13 mouse cellular contexts compared by ENCODE assay signal in genomic region chr16:37730293-37730835, GRCm38 (mm10). TPM values are rescaled to one million over a fixed set of nuclear protein-coding genes. Genes with fewer than 3 reads are reported as not detected.
DNase-seq lines count a peak whose midpoint lies in the region; ATAC-seq and TF ChIP-seq lines count a peak whose summit lies in the region.
"Had no signal": no experiment of that assay in that cellular context is flagged by ENCODE, and none has a peak within 500 bp of the region (broad histone marks: within the 10 kb centered on the region; RNA-seq: fewer than 3 reads in every experiment).

No protein-coding gene starts in this region.

- H3K27me3 ChIP-seq in forebrain, postnatal 0 days (ENCODE audit: insufficient read depth, low read length) = no peaks in the 10 kb centered on the region
- no peaks in the 10 kb centered on the region for H3K27me3 ChIP-seq in forebrain, embryonic 12.5 days
- no peaks in the 10 kb centered on the region for H3K27me3 ChIP-seq in heart, embryonic 15.5 days
- no peaks in the 10 kb centered on the region for H3K27me3 ChIP-seq in limb, embryonic 14.5 days (ENCODE audit: control insufficient read depth, insufficient read depth, low read length)
- no peaks in the 10 kb centered on the region for H3K27me3 ChIP-seq in liver, embryonic 11.5 days (replicated peaks; ENCODE audit: control insufficient read depth, insufficient read depth, low read length)

- no peak overlapping the region for H3K9ac ChIP-seq in forebrain, postnatal 0 days
- H3K9ac ChIP-seq in forebrain, embryonic 12.5 days = no peak overlapping the region
- H3K9ac ChIP-seq in heart, embryonic 15.5 days = no peak overlapping the region
- H3K9ac ChIP-seq in limb, embryonic 14.5 days (ENCODE audit: low read depth, low read length, severe bottlenecking) = no peak overlapping the region
- no peak overlapping the region for H3K9ac ChIP-seq in liver, embryonic 11.5 days (ENCODE audit: low read depth, low read length)

- no peak overlapping the region for H3K4me3 ChIP-seq in forebrain, postnatal 0 days (ENCODE audit: low read depth, low read length)
- H3K4me3 ChIP-seq in forebrain, embryonic 12.5 days (replicated peaks) = no peak overlapping the region
- no peak overlapping the region for H3K4me3 ChIP-seq in heart, embryonic 15.5 days
- no peak overlapping the region for H3K4me3 ChIP-seq in limb, embryonic 14.5 days (replicated peaks; ENCODE audit: low read length)
- no peak overlapping the region for H3K4me3 ChIP-seq in liver, embryonic 11.5 days (ENCODE audit: low read depth, low read length)
- H3K4me3 ChIP-seq: forebrain, embryonic 10.5 days had no signal

- no peak for TF ChIP-seq CTCF in forebrain, postnatal 0 days (IDR thresholded peaks at IDR 0.05; ENCODE audit: low read depth)

- 69% methylated on average over 8 of the region's 8 CpGs for WGBS in forebrain, postnatal 0 days
- 89% methylated on average over 8 of the region's 8 CpGs for WGBS in forebrain, embryonic 12.5 days
- 81% methylated on average over 8 of the region's 8 CpGs for WGBS in heart, embryonic 15.5 days
- WGBS in limb, embryonic 14.5 days = 48% methylated on average over 8 of the region's 8 CpGs
- 79% methylated on average over 8 of the region's 8 CpGs for WGBS in liver, embryonic 11.5 days

- peak; percentile 52; the same call in 1 of the 2 replicates for ATAC-seq in forebrain, postnatal 0 days
- ATAC-seq in forebrain, embryonic 12.5 days (ENCODE audit: low FRiP score) = no peak
- ATAC-seq in heart, embryonic 15.5 days (replicated peaks; ENCODE audit: insufficient number of reproducible peaks, insufficient read depth, low FRiP score, low read depth) = no peak
- peak; percentile 14; the same call in 1 of the 2 replicates for ATAC-seq in limb, embryonic 14.5 days (ENCODE audit: low FRiP score, low read depth)
- ATAC-seq in liver, embryonic 11.5 days (replicated peaks; ENCODE audit: low FRiP score) = no peak

- H3K27ac ChIP-seq in forebrain, postnatal 0 days (ENCODE audit: low read depth, low read length) = no peak overlapping the region
- no peak overlapping the region for H3K27ac ChIP-seq in forebrain, embryonic 12.5 days
- peak overlapping the region; percentile 85 for H3K27ac ChIP-seq in heart, embryonic 15.5 days
- H3K27ac ChIP-seq in limb, embryonic 14.5 days (replicated peaks; ENCODE audit: low read depth, low read length) = peak overlapping the region; percentile 91
- no peak overlapping the region for H3K27ac ChIP-seq in liver, embryonic 11.5 days (ENCODE audit: low read depth, low read length)
- H3K27ac ChIP-seq: forebrain, embryonic 10.5 days had no signal

- DNase-seq in forebrain, postnatal 0 days = peak; percentile 32
- DNase-seq in heart, adult 8-10 months (ENCODE audit: low spot score) = no peak
- DNase-seq in brain, adult 2 months (ENCODE audit: low read depth, low spot score) = peak; percentile 28
- peak; percentile 57 for DNase-seq in limb, embryonic 14.5 days (ENCODE audit: low spot score)
- no peak for DNase-seq in liver, embryonic 11.5 days (ENCODE audit: low spot score)
- no peak for DNase-seq in layer of hippocampus, adult 8-10 months (ENCODE audit: low spot score in 2 of 2)
- DNase-seq: B cell, adult 2 months; cerebellum, adult 18-20 months; kidney, adult 11 months; lung, adult 18-20 months had no signal

- no peaks in the 10 kb centered on the region for H3K36me3 ChIP-seq in forebrain, postnatal 0 days (ENCODE audit: insufficient read depth)
- no peaks in the 10 kb centered on the region for H3K36me3 ChIP-seq in forebrain, embryonic 12.5 days (replicated peaks)
- H3K36me3 ChIP-seq in heart, embryonic 15.5 days = no peaks in the 10 kb centered on the region
- H3K36me3 ChIP-seq in limb, embryonic 14.5 days (ENCODE audit: control insufficient read depth, insufficient read depth, low read length) = no peaks in the 10 kb centered on the region
- no peaks in the 10 kb centered on the region for H3K36me3 ChIP-seq in liver, embryonic 11.5 days (ENCODE audit: control insufficient read depth, insufficient read depth, low read length)
- H3K36me3 ChIP-seq: forebrain, embryonic 10.5 days had no signal

- peaks cover 16% of the 10 kb centered on the region for H3K4me1 ChIP-seq in forebrain, postnatal 0 days (ENCODE audit: insufficient read depth)
- H3K4me1 ChIP-seq in forebrain, embryonic 12.5 days = peaks cover 3% of the 10 kb centered on the region; the same call in 1 of the 2 replicates
- peaks cover 38% of the 10 kb centered on the region for H3K4me1 ChIP-seq in heart, embryonic 15.5 days (replicated peaks)
- H3K4me1 ChIP-seq in limb, embryonic 14.5 days (ENCODE audit: control insufficient read depth, insufficient read depth, low read length) = peaks cover 49% of the 10 kb centered on the region
- no peaks in the 10 kb centered on the region for H3K4me1 ChIP-seq in liver, embryonic 11.5 days (replicated peaks; ENCODE audit: control insufficient read depth, insufficient read depth, low read length)

- no peak overlapping the region for H3K4me2 ChIP-seq in forebrain, postnatal 0 days (ENCODE audit: low read depth)
- no peak overlapping the region for H3K4me2 ChIP-seq in forebrain, embryonic 12.5 days
- H3K4me2 ChIP-seq in heart, embryonic 15.5 days = peak overlapping the region; percentile 39; the same call in 1 of the 2 replicates
- peak overlapping the region; percentile 5; the same call in 1 of the 2 replicates for H3K4me2 ChIP-seq in limb, embryonic 14.5 days (replicated peaks; ENCODE audit: low read depth, low read length, severe bottlenecking)
- H3K4me2 ChIP-seq in liver, embryonic 11.5 days = no peak overlapping the region

- H3K9me3 ChIP-seq in forebrain, postnatal 0 days (ENCODE audit: low read length) = no peaks in the 10 kb centered on the region
- no peaks in the 10 kb centered on the region for H3K9me3 ChIP-seq in forebrain, embryonic 12.5 days
- no peaks in the 10 kb centered on the region for H3K9me3 ChIP-seq in heart, embryonic 15.5 days (replicated peaks)
- H3K9me3 ChIP-seq in limb, embryonic 14.5 days (ENCODE audit: control insufficient read depth, low read length) = no peaks in the 10 kb centered on the region
- no peaks in the 10 kb centered on the region for H3K9me3 ChIP-seq in liver, embryonic 11.5 days (ENCODE audit: control insufficient read depth, low read length)
- H3K9me3 ChIP-seq: forebrain, embryonic 10.5 days had no signal

- TF ChIP-seq POLR2A in limb, embryonic 14.5 days (IDR thresholded peaks at IDR 0.05; ENCODE audit: borderline replicate concordance, extremely low read depth, insufficient read depth, insufficient read length) = no peak

RNA-seq across cellular contexts. Expression of gene Fstl1, which starts 46.3 kb away (rescaled TPM):
- total RNA-seq in forebrain, postnatal 0 days (2014; rRNA removed) = 62.6 and 78.3 TPM in 2 replicates
- 67.2 and 67.5 TPM in 2 replicates for polyA plus RNA-seq in forebrain, postnatal 0 days (2015; fragmentation: Nextera tagmentation; extraction: Ambion mirVana)
- 146 and 173 TPM in 2 replicates for polyA plus RNA-seq in forebrain, embryonic 12.5 days (2016; fragmentation: Nextera tagmentation; extraction: Ambion mirVana)
- polyA plus RNA-seq in heart, embryonic 15.5 days (2015; fragmentation: Nextera tagmentation; extraction: Ambion mirVana) = 468 and 518 TPM in 2 replicates
- 10 to 100 TPM; 36.4 to 46.9 (median 43.4) TPM for total RNA-seq in heart, adult 8-10 months (2022)
- polyA plus RNA-seq in limb, embryonic 14.5 days (2012; rRNA removed) = 478 and 520 TPM in 2 replicates
- polyA plus RNA-seq in limb, embryonic 14.5 days (2014; fragmentation: Nextera tagmentation; extraction: Ambion mirVana) = 865 and 910 TPM in 2 replicates
- 107 and 118 TPM in 2 replicates for polyA plus RNA-seq in liver, embryonic 11.5 days (2014; fragmentation: Nextera tagmentation; extraction: Ambion mirVana)
- 10 to 100 TPM; 33.3 to 45.7 (median 36.2) TPM for total RNA-seq in layer of hippocampus, adult 8-10 months (2022)

Comparison
In these comparisons a context has a peak if more than half of its experiments do, and no peak if none do; other contexts are left out.
1. ATAC-seq: peak in forebrain, postnatal 0 days (single experiment) and limb, embryonic 14.5 days (single experiment); none in forebrain, embryonic 12.5 days (single experiment), heart, embryonic 15.5 days (single experiment) and liver, embryonic 11.5 days (single experiment).
2. DNase-seq: peak in forebrain, postnatal 0 days (single experiment), brain, adult 2 months (single experiment) and limb, embryonic 14.5 days (single experiment); none in heart, adult 8-10 months (single experiment), liver, embryonic 11.5 days (single experiment) and layer of hippocampus, adult 8-10 months (0 of 2).
3. H3K27ac ChIP-seq: peak in heart, embryonic 15.5 days (single experiment) and limb, embryonic 14.5 days (single experiment); none in forebrain, postnatal 0 days (single experiment), forebrain, embryonic 12.5 days (single experiment) and liver, embryonic 11.5 days (single experiment).
4. H3K4me2 ChIP-seq: peak in heart, embryonic 15.5 days (single experiment) and limb, embryonic 14.5 days (single experiment); none in forebrain, postnatal 0 days (single experiment), forebrain, embryonic 12.5 days (single experiment) and liver, embryonic 11.5 days (single experiment).